In the genomic region with DNA sequence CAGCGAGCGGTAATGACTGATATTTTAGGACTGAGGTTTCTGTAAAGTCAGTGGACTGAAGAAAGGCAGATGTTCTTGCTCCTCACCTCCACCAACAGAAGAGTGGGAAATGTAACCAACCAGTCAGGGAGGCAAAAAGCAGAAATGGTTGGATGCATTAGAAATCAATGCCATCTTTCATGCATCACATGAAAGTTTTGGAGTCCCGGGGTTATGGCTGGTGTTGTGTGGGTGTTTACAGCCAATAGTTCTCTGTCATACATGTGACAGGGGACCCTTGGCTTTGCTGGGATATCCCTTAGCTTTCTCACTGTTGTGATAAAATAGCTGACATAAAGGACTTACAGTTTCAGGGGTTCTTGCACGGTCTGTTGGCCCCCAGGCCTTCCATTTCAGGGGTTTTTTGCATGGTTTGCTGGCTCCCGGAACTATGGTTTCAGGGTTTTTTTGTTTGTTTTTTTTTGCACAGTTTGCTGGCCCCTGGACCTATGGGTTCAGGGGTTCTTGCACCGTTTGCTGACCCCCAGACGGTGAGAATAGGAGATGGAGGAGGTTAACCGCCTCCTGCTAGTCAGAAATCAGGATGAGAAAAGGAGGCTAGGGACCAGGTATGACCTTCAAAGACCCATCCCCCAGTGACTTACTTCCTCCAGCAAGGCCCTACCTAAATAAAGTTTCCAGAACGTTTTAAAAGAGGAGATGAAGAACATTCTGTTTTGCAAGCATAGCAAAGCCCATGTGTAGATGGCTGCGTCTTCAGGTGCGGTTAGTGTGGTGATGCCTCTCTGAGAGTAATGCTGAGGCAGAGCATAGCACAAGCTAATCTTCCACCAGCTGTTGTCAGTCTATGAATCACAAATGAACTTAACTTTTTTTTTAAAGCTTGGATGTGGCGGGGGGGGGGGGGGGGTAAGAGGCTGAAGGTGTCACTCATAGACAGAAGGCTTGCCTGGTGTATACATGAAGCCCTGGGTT, we compare ENCODE assay signal across 18 mouse cellular contexts. TPM values are rescaled to one million over a fixed set of nuclear protein-coding genes. Genes with fewer than 3 reads are reported as not detected.
DNase-seq lines count a peak whose midpoint lies in the region; ATAC-seq lines count a peak whose summit lies in the region.
"Had no signal": no experiment of that assay in that cellular context is flagged by ENCODE, and none has a peak within 500 bp of the region (broad histone marks: within the 10 kb centered on the region; RNA-seq: fewer than 3 reads in every experiment).

No protein-coding gene starts in this region.

- no peak for DNase-seq in kidney, adult 11 months
- peak; percentile 60 for DNase-seq in thymus, postnatal 0 days (ENCODE audit: low spot score)
- DNase-seq in thymus, postnatal 10 days (ENCODE audit: low spot score in 2 of 2) = no peak
- DNase-seq in thymus, postnatal 4 days = peak; percentile 36
- no peak for DNase-seq in left cerebral cortex, adult 11 months (ENCODE audit: low spot score)
- no peak for DNase-seq in kidney, adult 8-10 months
- DNase-seq: adrenal gland, adult 2 months; cerebellum, adult 11 months; cerebellum, postnatal 25 days; heart, postnatal 36 days; midbrain, embryonic 14.5 days had no signal

- no peaks in the 10 kb centered on the region; the same call in 1 of the 2 replicates for H3K9me3 ChIP-seq in kidney, embryonic 15.5 days (replicated peaks)
- H3K9me3 ChIP-seq in liver, embryonic 16.5 days (replicated peaks; ENCODE audit: control insufficient read depth, low read length) = no peaks in the 10 kb centered on the region
- H3K9me3 ChIP-seq: heart, embryonic 13.5 days; limb, embryonic 15.5 days had no signal

- H3K4me3 ChIP-seq in kidney, embryonic 15.5 days (replicated peaks) = no peak overlapping the region
- no peak overlapping the region for H3K4me3 ChIP-seq in liver, embryonic 16.5 days (ENCODE audit: low read depth, low read length)
- H3K4me3 ChIP-seq: forebrain, embryonic 12.5 days; heart, embryonic 13.5 days; limb, embryonic 15.5 days; myocyte had no signal

- no peaks in the 10 kb centered on the region for H3K27me3 ChIP-seq in kidney, embryonic 15.5 days
- no peaks in the 10 kb centered on the region for H3K27me3 ChIP-seq in liver, embryonic 16.5 days (ENCODE audit: control insufficient read depth, insufficient read depth, low read depth, low read length)
- H3K27me3 ChIP-seq: forebrain, embryonic 12.5 days; heart, embryonic 13.5 days; limb, embryonic 15.5 days had no signal

- peaks cover 35% of the 10 kb centered on the region for H3K4me1 ChIP-seq in kidney, embryonic 15.5 days
- peaks cover 26% of the 10 kb centered on the region for H3K4me1 ChIP-seq in liver, embryonic 16.5 days (ENCODE audit: control insufficient read depth, low read depth, low read length)

- no peak overlapping the region for H3K4me2 ChIP-seq in kidney, embryonic 15.5 days
- no peak overlapping the region for H3K4me2 ChIP-seq in liver, embryonic 16.5 days (ENCODE audit: low read depth, low read length)
- H3K4me2 ChIP-seq: forebrain, embryonic 12.5 days; heart, embryonic 13.5 days; limb, embryonic 15.5 days had no signal

- peak overlapping the region; percentile 41; the same call in 1 of the 2 replicates for H3K27ac ChIP-seq in kidney, embryonic 15.5 days
- peak overlapping the region; percentile 16; the same call in 1 of the 2 replicates for H3K27ac ChIP-seq in liver, embryonic 16.5 days (ENCODE audit: low read length)
- H3K27ac ChIP-seq: forebrain, embryonic 12.5 days; heart, embryonic 13.5 days; limb, embryonic 15.5 days had no signal

- 52% methylated on average over 12 of the region's 12 CpGs for WGBS in kidney, embryonic 15.5 days
- 70% methylated on average over 12 of the region's 12 CpGs for WGBS in liver, embryonic 16.5 days (ENCODE audit: insufficient replicate concordance)

- H3K9ac ChIP-seq in kidney, embryonic 15.5 days = no peak overlapping the region
- no peak overlapping the region for H3K9ac ChIP-seq in liver, embryonic 16.5 days (ENCODE audit: low read depth, low read length)
- H3K9ac ChIP-seq: forebrain, embryonic 12.5 days; heart, embryonic 13.5 days; limb, embryonic 15.5 days had no signal

- H3K36me3 ChIP-seq in kidney, embryonic 15.5 days = no peaks in the 10 kb centered on the region
- no peaks in the 10 kb centered on the region for H3K36me3 ChIP-seq in liver, embryonic 16.5 days (ENCODE audit: control insufficient read depth, insufficient read depth)
- H3K36me3 ChIP-seq: forebrain, embryonic 12.5 days; heart, embryonic 13.5 days; limb, embryonic 15.5 days had no signal

- ATAC-seq in kidney, embryonic 15.5 days (replicated peaks; ENCODE audit: low FRiP score) = no peak
- ATAC-seq in liver, embryonic 16.5 days (ENCODE audit: low read depth) = no peak
- ATAC-seq: hindbrain, embryonic 16.5 days had no signal

RNA-seq across cellular contexts. Expression of gene Pitpnc1, which starts 27.1 kb away (rescaled TPM):
- 21.3 and 21.5 TPM in 2 replicates for polyA plus RNA-seq in kidney, embryonic 15.5 days (2015; fragmentation: Nextera tagmentation; extraction: Ambion mirVana)
- 13.5 and 15.1 TPM in 2 replicates for polyA plus RNA-seq in thymus, postnatal 0 days (2015; fragmentation: Nextera tagmentation; extraction: Ambion mirVana)
- polyA plus RNA-seq in liver, embryonic 16.5 days (2015; fragmentation: Nextera tagmentation; extraction: Ambion mirVana) = 7.6 and 9.2 TPM in 2 replicates

RNA-seq across cellular contexts. Expression of gene Psmd12, which starts 35.9 kb away (rescaled TPM):
- 178 and 184 TPM in 2 replicates for polyA plus RNA-seq in kidney, embryonic 15.5 days (2015; fragmentation: Nextera tagmentation; extraction: Ambion mirVana)
- polyA plus RNA-seq in thymus, postnatal 0 days (2015; fragmentation: Nextera tagmentation; extraction: Ambion mirVana) = 184 and 190 TPM in 2 replicates
- 79.2 and 81.0 TPM in 2 replicates for polyA plus RNA-seq in liver, embryonic 16.5 days (2015; fragmentation: Nextera tagmentation; extraction: Ambion mirVana)

Comparison
In these comparisons a context has a peak if more than half of its experiments do, and no peak if none do; other contexts are left out.
1. DNase-seq: peak in thymus, postnatal 0 days (single experiment) and thymus, postnatal 4 days (single experiment); none in kidney, adult 11 months (single experiment), thymus, postnatal 10 days (0 of 2), left cerebral cortex, adult 11 months (single experiment) and kidney, adult 8-10 months (0 of 2).